Mouse (Mus musculus) erythroblast, embryonic 14.5 days (primary cell): ENCODE results near the gene Il13ra1.

Experiments used
- GATA1 ChIP-seq: IDR thresholded peaks from 2 replicates; pipeline ENCODE4 v1.6.1; 2012; ENCODE audit warnings: low read length, inconsistent platforms, mixed read lengths
- TAL1 ChIP-seq: IDR thresholded peaks from 3 replicates; pipeline ENCODE4 v1.6.1; 2012; ENCODE audit warnings: low read length, inconsistent platforms, mixed read lengths

DNA sequence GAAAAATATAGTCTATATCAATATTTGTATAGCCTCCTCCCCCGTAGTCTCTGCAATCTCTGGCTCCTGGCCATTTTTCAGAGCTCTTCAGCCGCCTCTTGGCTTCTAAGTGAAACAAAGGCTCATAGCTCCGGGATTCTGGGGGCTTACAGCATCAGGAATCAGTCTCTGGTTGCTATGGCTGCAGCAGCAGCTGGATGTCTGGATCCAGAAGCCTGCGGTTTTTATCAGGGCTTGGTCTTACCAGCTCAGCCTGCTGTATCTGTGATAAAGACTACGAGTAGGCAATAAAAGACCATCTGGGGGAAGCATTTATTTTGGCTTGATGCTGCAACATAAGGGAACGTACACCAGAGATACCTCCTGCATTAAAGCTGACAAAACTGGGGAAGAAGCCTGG lies 82.0 kb downstream of the Il13ra1 start:
- TF ChIP-seq GATA1 (no peak), TAL1 (no peak)
